Mouse (Mus musculus): Measurements from ENCODE around the gene Cpsf3.

Cpsf3 gene

DNA sequence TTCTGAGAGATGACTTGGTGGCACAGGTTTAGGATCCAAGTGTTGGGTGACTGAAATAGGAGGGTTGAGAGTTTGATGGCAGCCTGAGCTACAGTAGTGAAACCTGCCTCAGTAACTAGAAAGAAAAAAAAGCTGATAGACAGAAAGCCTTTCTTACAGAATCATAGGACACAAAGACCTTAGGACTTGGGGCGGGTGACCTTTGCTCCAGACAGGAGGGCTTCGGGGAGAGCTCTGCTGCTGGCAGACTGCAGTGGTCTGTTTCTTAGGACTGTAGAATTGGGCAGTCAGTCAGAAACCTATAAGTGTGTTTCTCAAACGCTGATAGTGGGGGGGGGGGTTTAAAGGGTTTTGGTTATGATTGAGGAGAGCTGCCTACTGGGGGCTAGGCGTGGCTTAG, 20.6 kb downstream of the Cpsf3 start:
- H3K4me3 ChIP-seq (replicated peaks; ENCODE audit: low read length), result no peak overlapping the region
- H3K27me3 ChIP-seq (ENCODE audit: insufficient read depth, low read length), result no peaks in the 10 kb centered on the region
- H3K9me3 ChIP-seq (ENCODE audit: low read length), result no peaks in the 10 kb centered on the region
- H3K4me1 ChIP-seq (replicated peaks; ENCODE audit: low read depth, low read length), result peaks cover 6% of the 10 kb centered on the region
- no peak for TF ChIP-seq NANOG (IDR thresholded peaks at IDR 0.05; ENCODE audit: borderline replicate concordance, low read length)
- no peak for TF ChIP-seq POU5F1 (IDR thresholded peaks at IDR 0.05; ENCODE audit: borderline replicate concordance, low read length)
- no peak for TF ChIP-seq CTCF (conservative IDR thresholded peaks at IDR 0.05; ENCODE audit: low read length)
- H3K36me3 ChIP-seq (ENCODE audit: insufficient read depth, low read length), result peaks cover 94% of the 10 kb centered on the region

DNA sequence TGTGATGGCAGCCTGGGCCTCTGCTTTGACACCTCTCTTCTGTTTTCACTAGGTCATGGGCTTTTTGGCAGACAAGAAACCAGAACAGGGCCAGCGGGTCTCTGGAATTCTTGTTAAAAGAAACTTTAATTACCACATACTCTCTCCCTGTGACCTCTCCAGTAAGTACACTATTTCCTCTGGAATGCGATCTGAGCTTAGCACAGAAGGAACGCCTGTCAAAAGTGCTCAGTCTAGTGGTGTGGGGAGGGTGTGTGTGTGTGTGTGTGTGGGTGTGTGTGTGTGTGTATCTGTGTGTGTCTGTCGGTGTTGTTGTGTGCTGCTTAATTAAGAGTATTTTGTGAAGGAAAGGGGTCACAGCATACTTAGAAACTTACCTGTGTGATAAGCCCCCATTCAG, 21.5 kb downstream of the Cpsf3 start:
- Histone ChIP-seq H3K4me1 (replicated peaks; ENCODE audit: low read depth, low read length) (peaks cover 6% of the 10 kb centered on the region), H3K4me3 (replicated peaks; ENCODE audit: low read length) (no peak overlapping the region), H3K9me3 (ENCODE audit: low read length) (no peaks in the 10 kb centered on the region), H3K27me3 (ENCODE audit: insufficient read depth, low read length) (no peaks in the 10 kb centered on the region), H3K36me3 (ENCODE audit: insufficient read depth, low read length) (peaks cover 97% of the 10 kb centered on the region)
- TF ChIP-seq NANOG (IDR thresholded peaks at IDR 0.05; ENCODE audit: borderline replicate concordance, low read length) (no peak), CTCF (conservative IDR thresholded peaks at IDR 0.05; ENCODE audit: low read length) (no peak), POU5F1 (IDR thresholded peaks at IDR 0.05; ENCODE audit: borderline replicate concordance, low read length) (no peak)

DNA sequence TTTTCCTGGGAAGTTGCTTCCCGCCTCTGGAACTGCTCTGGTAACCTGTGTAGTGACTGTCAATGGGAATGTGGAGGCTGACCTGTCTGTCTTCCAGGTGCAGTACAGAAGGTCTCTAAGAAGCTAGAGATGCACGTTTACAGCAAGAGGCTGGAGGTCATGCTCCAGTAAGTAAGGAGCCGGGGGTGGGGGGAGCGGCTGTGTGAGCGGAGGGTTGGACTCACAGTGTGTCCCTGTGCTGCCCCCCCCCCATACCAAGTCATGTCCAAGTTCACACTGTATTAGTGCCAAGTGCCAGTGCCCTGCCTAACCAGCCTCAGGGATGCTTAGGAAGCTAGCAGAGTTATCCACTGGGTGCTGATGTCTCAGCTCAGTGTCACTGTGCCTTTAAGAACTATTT, 27.0 kb downstream of the Cpsf3 start:
- TF ChIP-seq NANOG (IDR thresholded peaks at IDR 0.05; ENCODE audit: borderline replicate concordance, low read length) (no peak), CTCF (conservative IDR thresholded peaks at IDR 0.05; ENCODE audit: low read length) (no peak), POU5F1 (IDR thresholded peaks at IDR 0.05; ENCODE audit: borderline replicate concordance, low read length) (no peak)
- no peak overlapping the region for H3K4me3 ChIP-seq (replicated peaks; ENCODE audit: low read length)
- peaks cover 3% of the 10 kb centered on the region; the same call in 1 of the 2 replicates for H3K27me3 ChIP-seq (ENCODE audit: insufficient read depth, low read length)
- H3K36me3 ChIP-seq (ENCODE audit: insufficient read depth, low read length), result peaks cover 81% of the 10 kb centered on the region
- H3K4me1 ChIP-seq (replicated peaks; ENCODE audit: low read depth, low read length), result peaks cover 12% of the 10 kb centered on the region
- no peaks in the 10 kb centered on the region for H3K9me3 ChIP-seq (ENCODE audit: low read length)

DNA sequence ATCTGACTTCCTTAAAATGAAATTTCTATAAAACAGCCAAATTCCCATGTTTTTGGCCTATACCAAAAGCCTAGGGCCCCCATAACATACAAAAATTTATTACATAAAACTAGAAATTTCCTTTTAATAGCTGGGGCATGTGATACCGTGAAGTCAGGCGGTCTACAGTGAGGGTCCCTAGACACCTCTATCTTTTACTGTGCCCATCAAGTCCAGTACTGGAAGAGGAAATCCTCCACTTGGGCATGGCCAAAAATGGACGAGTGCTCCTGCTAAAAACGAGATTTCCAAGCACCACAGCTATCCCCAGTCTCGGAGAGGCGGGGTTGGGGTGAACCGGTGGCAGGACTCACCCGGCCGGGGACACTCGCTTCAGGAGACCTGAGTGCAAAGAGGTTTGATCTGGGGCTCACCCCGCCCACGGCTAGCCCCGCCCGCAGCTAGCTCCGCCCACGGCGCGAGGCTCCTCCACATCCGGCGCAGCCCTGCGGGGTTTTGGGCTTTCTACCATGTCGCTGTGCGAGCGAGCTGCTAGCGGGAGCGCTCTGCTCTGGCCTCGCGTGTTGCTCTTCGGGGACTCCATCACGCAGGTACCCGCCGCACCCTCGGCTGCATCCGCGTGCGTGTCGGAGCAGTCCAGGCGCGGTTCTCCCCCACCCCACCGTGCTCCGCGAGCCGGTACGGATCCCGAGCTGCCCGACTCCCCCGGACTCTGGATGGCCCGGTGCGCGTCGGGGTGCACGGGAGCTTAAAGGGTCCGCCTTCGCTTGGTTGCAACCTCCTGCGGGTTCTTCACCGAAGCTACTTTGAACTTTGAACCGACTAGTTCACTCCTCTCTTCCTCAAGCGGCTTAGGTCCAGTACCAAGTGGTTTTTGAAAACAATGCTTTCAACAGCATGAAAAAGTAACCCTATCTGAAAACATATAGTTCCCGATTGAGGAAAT, 31.0 kb downstream of the Cpsf3 start, which contains the start of gene Iah1:
TSS of gene Iah1 (plus strand) at position 467 of the 946 bp plus-strand sequence.
- Histone ChIP-seq H3K36me3 (ENCODE audit: insufficient read depth, low read length) (peaks cover 71% of the 10 kb centered on the region), H3K4me3 (replicated peaks; ENCODE audit: low read length) (peak within 1 kb of the TSS; percentile 90), H3K4me1 (replicated peaks; ENCODE audit: low read depth, low read length) (peaks cover 22% of the 10 kb centered on the region), H3K9me3 (ENCODE audit: low read length) (no peaks in the 10 kb centered on the region), H3K27me3 (ENCODE audit: insufficient read depth, low read length) (peaks cover 8% of the 10 kb centered on the region; the same call in 1 of the 2 replicates)
- TF ChIP-seq CTCF (conservative IDR thresholded peaks at IDR 0.05; ENCODE audit: low read length) (no peak), POU5F1 (IDR thresholded peaks at IDR 0.05; ENCODE audit: borderline replicate concordance, low read length) (no peak), NANOG (IDR thresholded peaks at IDR 0.05; ENCODE audit: borderline replicate concordance, low read length) (no peak)

DNA sequence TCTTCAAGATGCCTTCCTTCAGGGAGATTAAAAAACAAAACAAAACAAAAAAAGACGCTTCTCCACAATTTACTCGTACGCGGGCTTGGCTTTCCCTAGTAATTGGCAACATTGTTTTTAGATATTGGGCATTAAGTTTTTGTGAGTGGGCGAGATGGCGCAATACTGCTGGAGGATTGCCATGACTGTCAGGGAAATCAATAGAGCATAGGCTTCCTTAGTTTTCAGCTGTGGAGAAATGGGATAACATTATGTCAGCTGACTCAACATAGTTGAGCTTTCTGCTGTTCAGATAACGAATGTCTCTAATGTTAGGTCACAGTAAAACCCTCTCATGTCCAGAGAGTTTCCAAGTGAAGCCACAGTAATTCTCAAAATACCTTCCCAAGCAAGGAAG, 31.7 kb downstream of the Cpsf3 start:
- Histone ChIP-seq H3K27me3 (ENCODE audit: insufficient read depth, low read length) (peaks cover 8% of the 10 kb centered on the region; the same call in 1 of the 2 replicates), H3K4me3 (replicated peaks; ENCODE audit: low read length) (peak overlapping the region; percentile 90), H3K9me3 (ENCODE audit: low read length) (no peaks in the 10 kb centered on the region), H3K4me1 (replicated peaks; ENCODE audit: low read depth, low read length) (peaks cover 23% of the 10 kb centered on the region), H3K36me3 (ENCODE audit: insufficient read depth, low read length) (peaks cover 68% of the 10 kb centered on the region)
- TF ChIP-seq NANOG (IDR thresholded peaks at IDR 0.05; ENCODE audit: borderline replicate concordance, low read length) (no peak), POU5F1 (IDR thresholded peaks at IDR 0.05; ENCODE audit: borderline replicate concordance, low read length) (no peak), CTCF (conservative IDR thresholded peaks at IDR 0.05; ENCODE audit: low read length) (no peak)

DNA sequence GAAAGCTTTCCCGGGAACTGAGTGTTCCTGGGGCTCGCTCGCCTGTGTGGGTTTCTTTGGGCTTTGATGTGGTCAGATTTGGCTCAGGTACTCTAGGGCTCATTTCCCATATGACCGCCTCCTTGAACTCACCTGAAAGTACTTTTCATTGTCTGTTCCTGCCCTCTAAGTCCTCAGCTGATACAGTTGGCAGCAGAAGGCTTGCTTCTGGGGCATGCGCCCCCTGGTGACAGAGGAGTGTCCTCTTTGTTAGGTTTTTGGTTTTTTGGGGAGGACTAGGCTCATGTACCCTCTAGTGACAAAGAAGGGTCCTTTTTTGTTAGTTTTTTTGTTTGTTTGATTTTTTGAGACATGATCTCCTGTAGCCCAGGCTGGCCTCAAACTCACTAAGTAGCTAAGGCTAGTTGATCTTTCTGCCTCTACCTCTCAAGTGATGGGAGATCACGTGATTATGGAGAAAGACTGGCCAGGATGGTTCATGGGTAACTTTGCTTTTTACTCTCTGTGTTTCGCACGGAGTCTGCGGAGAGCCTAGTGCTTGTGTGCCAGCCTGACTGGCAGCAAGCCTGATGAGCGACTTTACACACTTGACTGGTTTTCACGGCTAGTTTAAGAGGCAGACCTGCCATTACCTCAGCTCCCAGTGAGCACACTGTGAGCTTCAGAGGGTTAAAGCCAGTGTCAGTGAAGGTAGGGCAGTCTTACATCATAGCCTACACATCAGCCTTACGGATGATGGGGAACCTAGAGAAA, 33.1 kb downstream of the Cpsf3 start:
- H3K9me3 ChIP-seq (ENCODE audit: low read length), result no peaks in the 10 kb centered on the region
- peaks cover 68% of the 10 kb centered on the region for H3K36me3 ChIP-seq (ENCODE audit: insufficient read depth, low read length)
- H3K4me3 ChIP-seq (replicated peaks; ENCODE audit: low read length), result no peak overlapping the region
- TF ChIP-seq CTCF (conservative IDR thresholded peaks at IDR 0.05; ENCODE audit: low read length) (peak; percentile 88), POU5F1 (IDR thresholded peaks at IDR 0.05; ENCODE audit: borderline replicate concordance, low read length) (no peak)
- peaks cover 23% of the 10 kb centered on the region for H3K4me1 ChIP-seq (replicated peaks; ENCODE audit: low read depth, low read length)
- peaks cover 8% of the 10 kb centered on the region; the same call in 1 of the 2 replicates for H3K27me3 ChIP-seq (ENCODE audit: insufficient read depth, low read length)

DNA sequence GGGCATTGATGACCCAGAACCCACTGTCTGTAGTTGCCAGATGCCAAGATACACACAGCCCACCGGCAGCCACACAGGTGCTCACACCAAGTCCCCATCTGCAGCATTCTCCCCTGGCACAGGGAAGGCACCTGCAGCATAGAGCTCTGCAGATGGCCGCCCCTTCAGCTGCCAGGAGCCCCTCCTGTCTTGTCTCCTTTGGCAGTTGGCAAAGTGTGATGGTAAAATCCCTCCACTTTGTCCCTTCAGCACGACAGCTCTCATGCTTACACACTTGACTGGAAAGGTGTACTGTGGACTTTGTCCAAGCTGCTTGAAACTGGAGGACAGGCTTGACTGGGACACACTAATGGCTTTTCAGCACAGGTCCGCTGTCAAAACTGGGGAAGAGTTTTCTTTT, 35.1 kb downstream of the Cpsf3 start:
- Histone ChIP-seq H3K36me3 (ENCODE audit: insufficient read depth, low read length) (peaks cover 67% of the 10 kb centered on the region), H3K4me3 (replicated peaks; ENCODE audit: low read length) (no peak overlapping the region), H3K4me1 (replicated peaks; ENCODE audit: low read depth, low read length) (peaks cover 26% of the 10 kb centered on the region), H3K27me3 (ENCODE audit: insufficient read depth, low read length) (peaks cover 8% of the 10 kb centered on the region; the same call in 1 of the 2 replicates), H3K9me3 (ENCODE audit: low read length) (no peaks in the 10 kb centered on the region)
- TF ChIP-seq NANOG (IDR thresholded peaks at IDR 0.05; ENCODE audit: borderline replicate concordance, low read length), result no peak
- TF ChIP-seq CTCF (conservative IDR thresholded peaks at IDR 0.05; ENCODE audit: low read length), result no peak
- TF ChIP-seq POU5F1 (IDR thresholded peaks at IDR 0.05; ENCODE audit: borderline replicate concordance, low read length), result no peak

DNA sequence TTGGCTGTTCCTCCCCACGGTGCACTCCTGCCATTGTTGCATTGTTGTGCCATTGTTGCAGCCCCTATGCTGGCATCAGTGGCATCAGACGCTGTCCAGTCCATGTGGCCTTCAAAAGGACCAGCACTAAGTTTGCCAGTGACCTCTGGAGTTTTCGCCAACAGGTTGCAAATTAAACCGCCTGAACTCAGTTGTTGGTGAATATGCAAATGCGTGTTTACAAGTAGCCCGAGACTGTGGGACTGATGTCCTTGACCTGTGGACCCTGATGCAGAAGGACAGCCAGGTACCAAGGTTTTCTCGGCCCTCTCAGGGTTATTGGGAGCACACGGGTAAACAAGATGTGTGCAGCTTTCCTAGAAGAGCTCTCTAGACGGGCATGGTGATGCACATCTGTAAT, 36.0 kb downstream of the Cpsf3 start:
- no peak for TF ChIP-seq POU5F1 (IDR thresholded peaks at IDR 0.05; ENCODE audit: borderline replicate concordance, low read length)
- TF ChIP-seq NANOG (IDR thresholded peaks at IDR 0.05; ENCODE audit: borderline replicate concordance, low read length), result no peak
- no peak for TF ChIP-seq CTCF (conservative IDR thresholded peaks at IDR 0.05; ENCODE audit: low read length)
- Histone ChIP-seq H3K4me1 (replicated peaks; ENCODE audit: low read depth, low read length) (peaks cover 20% of the 10 kb centered on the region), H3K9me3 (ENCODE audit: low read length) (no peaks in the 10 kb centered on the region), H3K27me3 (ENCODE audit: insufficient read depth, low read length) (peaks cover 8% of the 10 kb centered on the region; the same call in 1 of the 2 replicates), H3K4me3 (replicated peaks; ENCODE audit: low read length) (no peak overlapping the region), H3K36me3 (ENCODE audit: insufficient read depth, low read length) (peaks cover 76% of the 10 kb centered on the region)
